Mouse (Mus musculus): ENCODE measurements at regions not wholly inside any gene's neighbourhood (a gene's known extent, or its start where the extent isn't known, plus 50 kb on each side); places are given as distances from the start of the nearest gene placed in this dataset.

DNA sequence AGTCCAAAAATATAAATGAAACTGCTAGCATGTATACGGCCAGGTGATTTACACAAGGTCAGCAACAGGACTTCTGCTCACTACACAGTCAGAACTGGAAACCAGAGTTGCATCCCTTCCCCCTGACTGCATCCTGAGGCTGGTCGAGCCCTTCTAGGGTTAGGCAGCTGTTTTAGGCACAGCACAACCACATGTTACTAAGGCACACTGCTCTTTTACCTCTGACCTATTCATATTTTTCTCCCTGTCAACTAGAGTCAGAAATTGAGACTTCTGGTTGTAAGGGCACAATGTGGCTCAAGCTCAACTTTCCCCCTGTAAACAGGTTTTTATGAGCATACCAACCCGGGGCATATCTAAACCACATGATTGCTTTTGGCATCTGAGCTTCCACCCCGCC, 151.3 kb upstream of the Nrip1 start:
- Histone ChIP-seq H3K4me3 (no peak overlapping the region), H3K27ac (no peak overlapping the region), H3K9me3 (no peaks in the 10 kb centered on the region), H3K4me1 (replicated peaks) (no peaks in the 10 kb centered on the region; the same call in 1 of the 2 replicates), H3K4me2 (no peak overlapping the region), H3K27me3 (no peaks in the 10 kb centered on the region), H3K9ac (no peak overlapping the region), H3K36me3 (no peaks in the 10 kb centered on the region)
- WGBS: 95% methylated on average over 4 of the region's 4 CpGs
- no peak for ATAC-seq (ENCODE audit: low FRiP score)

DNA sequence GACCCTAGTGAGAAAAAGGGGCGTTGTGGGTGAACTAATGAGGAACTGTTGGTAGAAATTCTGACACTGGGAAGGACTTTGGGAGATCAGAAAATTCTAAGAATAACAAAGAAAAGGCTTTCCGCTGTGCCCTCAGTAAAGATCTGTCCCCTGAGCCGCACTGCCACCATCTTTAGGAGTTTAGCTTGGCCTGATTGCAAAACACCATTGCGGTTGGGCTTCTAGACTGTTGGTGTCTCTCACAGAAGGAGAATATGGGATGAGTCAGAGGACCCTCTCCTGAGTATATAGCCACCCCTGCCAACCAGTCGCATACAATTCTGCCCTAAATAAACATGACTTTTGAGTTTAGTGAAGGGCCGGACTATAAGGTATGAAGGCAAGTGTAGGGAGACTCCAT, 147.5 kb upstream of the Nrip1 start:
- Histone ChIP-seq H3K4me2 (no peak overlapping the region), H3K4me3 (no peak overlapping the region), H3K36me3 (no peaks in the 10 kb centered on the region), H3K4me1 (replicated peaks) (no peaks in the 10 kb centered on the region; the same call in 1 of the 2 replicates), H3K9me3 (no peaks in the 10 kb centered on the region), H3K9ac (no peak overlapping the region), H3K27ac (no peak overlapping the region), H3K27me3 (no peaks in the 10 kb centered on the region)
- 96% methylated on average over 6 of the region's 6 CpGs for WGBS
- ATAC-seq (ENCODE audit: low FRiP score): no peak

DNA sequence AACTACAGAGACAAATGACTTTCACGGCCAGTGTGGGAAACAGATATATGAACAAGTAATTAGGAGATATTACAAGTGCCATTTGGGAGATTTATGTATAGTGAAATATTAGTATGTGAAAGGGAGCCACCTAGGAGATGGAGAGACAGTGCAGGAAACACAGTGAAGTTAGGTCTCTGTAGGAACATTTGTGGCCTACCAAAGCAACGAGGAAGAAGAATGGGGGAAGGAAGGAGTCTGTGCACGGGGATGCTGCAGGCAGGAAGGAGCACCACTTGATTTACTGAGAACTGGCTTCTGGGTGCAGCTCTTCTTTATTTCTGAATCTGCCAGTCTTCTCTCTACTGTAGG, 147.0 kb upstream of the Nrip1 start:
- WGBS: 47% methylated on average over 3 of the region's 3 CpGs
- no peak overlapping the region for H3K4me2 ChIP-seq
- H3K27me3 ChIP-seq: no peaks in the 10 kb centered on the region
- H3K27ac ChIP-seq: 0 out of 2 replicates have a peak overlapping the region, but pooled peaks have one; percentile 40
- no peak overlapping the region for H3K9ac ChIP-seq
- H3K36me3 ChIP-seq: no peaks in the 10 kb centered on the region
- 0 out of 2 replicates have a peak, but pooled peaks have one; percentile 36 for ATAC-seq (ENCODE audit: low FRiP score)
- no peaks in the 10 kb centered on the region; the same call in 1 of the 2 replicates for H3K4me1 ChIP-seq (replicated peaks)
- H3K9me3 ChIP-seq: no peaks in the 10 kb centered on the region
- no peak overlapping the region for H3K4me3 ChIP-seq

DNA sequence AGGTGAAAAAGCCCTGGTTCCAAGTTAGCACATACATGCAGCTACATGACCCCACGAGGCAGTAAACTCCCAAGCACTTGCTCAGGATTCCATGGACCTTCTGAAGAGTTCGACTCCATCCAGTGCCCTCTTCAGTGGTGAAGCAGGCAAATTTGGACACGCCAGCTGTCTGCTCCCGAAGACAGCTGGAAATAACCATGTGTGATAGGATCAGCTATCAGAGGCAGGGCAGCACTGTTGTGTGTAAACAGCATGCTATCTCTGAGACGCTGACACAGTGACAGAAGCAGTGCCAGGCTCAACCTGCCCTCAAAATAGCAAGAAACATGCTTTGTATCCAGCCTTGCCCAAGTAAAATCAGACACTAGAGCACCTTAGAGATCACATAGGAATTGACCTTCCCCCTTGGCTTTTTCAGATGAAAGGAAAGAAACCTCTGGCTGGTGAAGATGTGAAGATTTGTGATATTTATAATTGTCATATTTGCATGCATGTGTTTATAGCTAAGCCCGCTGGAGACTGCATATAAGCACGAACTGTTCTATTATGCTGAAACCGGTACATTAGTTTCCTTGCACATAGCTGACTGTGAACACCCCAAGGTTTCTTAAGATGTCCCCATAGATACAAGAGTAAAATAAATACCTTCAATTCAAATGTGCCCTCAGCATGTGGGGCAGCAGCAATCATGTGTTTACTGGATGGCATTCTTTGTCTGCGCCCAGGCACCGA, 146.4 kb upstream of the Nrip1 start:
- no peaks in the 10 kb centered on the region for H3K9me3 ChIP-seq
- H3K27me3 ChIP-seq: no peaks in the 10 kb centered on the region
- H3K27ac ChIP-seq: 0 out of 2 replicates have a peak overlapping the region, but pooled peaks have one; percentile 40
- no peak overlapping the region for H3K4me3 ChIP-seq
- H3K4me2 ChIP-seq: no peak overlapping the region
- no peak overlapping the region for H3K9ac ChIP-seq
- no peaks in the 10 kb centered on the region; the same call in 1 of the 2 replicates for H3K4me1 ChIP-seq (replicated peaks)
- ATAC-seq (ENCODE audit: low FRiP score): 0 out of 2 replicates have a peak, but pooled peaks have one; percentile 13
- no peaks in the 10 kb centered on the region for H3K36me3 ChIP-seq
- WGBS: 77% methylated on average over 10 of the region's 10 CpGs

DNA sequence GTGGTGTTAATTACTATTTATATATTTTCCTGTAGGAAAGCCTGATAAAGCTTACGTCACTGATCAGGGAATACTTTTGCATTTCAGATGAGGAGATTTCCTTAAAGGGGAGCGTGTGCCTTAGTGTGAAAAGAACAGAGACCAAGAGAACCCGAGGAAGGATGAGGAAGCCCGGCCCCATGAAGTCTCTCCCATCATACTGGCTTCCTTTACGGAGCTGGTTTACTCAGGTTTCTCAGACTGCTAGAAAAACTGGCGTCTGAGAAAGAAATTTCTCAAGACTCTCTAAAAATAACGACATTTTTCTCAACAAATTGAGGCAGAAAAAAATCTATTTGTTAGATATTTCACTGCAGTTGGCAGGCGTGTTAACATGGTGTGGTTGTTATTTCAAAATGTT, 137.2 kb upstream of the Nrip1 start:
- no peak for ATAC-seq (ENCODE audit: low FRiP score)
- Histone ChIP-seq H3K4me3 (no peak overlapping the region), H3K27ac (no peak overlapping the region), H3K4me2 (no peak overlapping the region), H3K36me3 (no peaks in the 10 kb centered on the region), H3K27me3 (no peaks in the 10 kb centered on the region), H3K9me3 (no peaks in the 10 kb centered on the region), H3K4me1 (replicated peaks) (no peaks in the 10 kb centered on the region), H3K9ac (no peak overlapping the region)
- 67% methylated on average over 8 of the region's 8 CpGs for WGBS

DNA sequence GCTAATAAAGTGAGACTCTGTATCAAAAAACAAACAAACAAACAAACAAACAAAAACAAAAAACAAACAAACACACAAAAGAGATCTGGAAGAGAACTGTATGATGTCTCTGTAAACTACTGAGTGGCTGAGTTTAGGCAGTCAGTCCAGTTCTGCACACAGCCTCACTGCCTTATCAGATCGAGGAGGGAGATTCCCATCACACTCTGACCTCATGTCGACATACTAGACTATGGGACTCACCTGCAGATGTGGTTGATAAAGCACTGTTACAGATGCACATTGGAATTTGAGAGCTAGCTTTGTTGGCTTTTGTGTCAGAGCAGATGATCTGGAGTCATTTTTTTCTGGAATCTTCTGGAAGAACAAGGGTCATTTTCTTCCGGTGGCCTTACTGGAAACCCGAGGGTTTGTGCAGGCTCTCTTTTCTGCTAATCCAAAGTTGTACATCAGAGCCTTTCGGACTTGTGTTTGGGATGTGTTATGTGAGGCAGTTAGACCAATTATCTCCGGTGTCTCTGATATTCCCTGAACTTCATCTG, 135.6 kb upstream of the Nrip1 start:
- no peak for ATAC-seq (ENCODE audit: low FRiP score)
- Histone ChIP-seq H3K27me3 (no peaks in the 10 kb centered on the region), H3K4me1 (replicated peaks) (no peaks in the 10 kb centered on the region), H3K4me2 (no peak overlapping the region), H3K27ac (no peak overlapping the region), H3K9ac (no peak overlapping the region), H3K4me3 (no peak overlapping the region), H3K36me3 (no peaks in the 10 kb centered on the region), H3K9me3 (no peaks in the 10 kb centered on the region)
- WGBS: 92% methylated on average over 6 of the region's 6 CpGs

DNA sequence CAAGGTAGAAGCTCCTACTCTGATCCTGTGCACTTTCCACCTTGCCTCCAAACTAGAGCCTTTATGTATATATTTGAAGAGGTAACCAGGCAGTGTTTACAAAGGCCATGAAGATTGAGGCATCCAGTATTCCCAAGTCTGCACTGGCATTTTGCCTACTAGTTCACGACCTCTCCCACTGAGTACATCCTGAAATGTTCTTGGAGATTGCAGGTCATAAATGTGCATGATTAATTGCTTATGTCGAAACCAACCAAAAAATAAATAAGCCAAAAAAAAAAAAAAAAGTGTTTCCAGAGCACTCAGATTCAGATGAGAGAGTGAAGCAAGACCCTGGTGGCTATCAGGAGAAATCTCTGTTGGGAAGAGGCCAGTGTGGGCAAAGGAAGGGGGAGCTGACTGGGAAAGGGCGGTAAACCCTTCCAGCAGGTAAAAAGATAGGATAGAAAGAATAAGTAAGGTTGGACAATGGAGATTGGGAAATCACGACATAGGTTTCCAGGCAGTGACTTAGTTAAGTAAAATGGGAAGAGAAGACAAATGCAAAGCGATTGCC, 133.6 kb upstream of the Nrip1 start:
- 89% methylated on average over 5 of the region's 5 CpGs for WGBS
- H3K27me3 ChIP-seq: no peaks in the 10 kb centered on the region
- H3K4me3 ChIP-seq: no peak overlapping the region
- no peak for ATAC-seq (ENCODE audit: low FRiP score)
- no peak overlapping the region for H3K4me2 ChIP-seq
- H3K27ac ChIP-seq: no peak overlapping the region
- no peaks in the 10 kb centered on the region for H3K9me3 ChIP-seq
- no peaks in the 10 kb centered on the region for H3K36me3 ChIP-seq
- H3K9ac ChIP-seq: no peak overlapping the region
- H3K4me1 ChIP-seq (replicated peaks): no peaks in the 10 kb centered on the region

DNA sequence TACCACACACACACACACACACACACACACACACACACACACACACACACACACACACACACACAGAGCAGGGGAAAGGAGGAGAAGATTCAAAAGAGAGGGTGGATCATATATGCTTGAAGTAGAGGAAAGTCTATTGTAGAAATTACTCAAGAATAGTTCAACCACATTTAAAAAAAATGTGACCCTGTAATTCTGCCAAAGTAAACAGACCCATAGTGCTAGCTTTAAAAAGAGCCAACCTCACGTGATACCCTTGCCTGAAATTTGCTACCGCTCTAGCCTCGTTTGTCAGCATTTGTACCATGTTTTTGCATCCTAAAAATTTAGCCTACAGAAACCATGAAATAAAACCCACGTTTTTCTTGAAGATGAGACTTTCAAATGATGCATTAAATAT, 132.6 kb upstream of the Nrip1 start:
- no peak overlapping the region for H3K27ac ChIP-seq
- no peak for ATAC-seq (ENCODE audit: low FRiP score)
- H3K4me1 ChIP-seq (replicated peaks): no peaks in the 10 kb centered on the region
- H3K4me2 ChIP-seq: no peak overlapping the region
- H3K27me3 ChIP-seq: no peaks in the 10 kb centered on the region
- H3K9me3 ChIP-seq: no peaks in the 10 kb centered on the region
- H3K36me3 ChIP-seq: no peaks in the 10 kb centered on the region
- WGBS: 76% methylated on average over 4 of the region's 4 CpGs
- no peak overlapping the region for H3K4me3 ChIP-seq
- H3K9ac ChIP-seq: no peak overlapping the region

DNA sequence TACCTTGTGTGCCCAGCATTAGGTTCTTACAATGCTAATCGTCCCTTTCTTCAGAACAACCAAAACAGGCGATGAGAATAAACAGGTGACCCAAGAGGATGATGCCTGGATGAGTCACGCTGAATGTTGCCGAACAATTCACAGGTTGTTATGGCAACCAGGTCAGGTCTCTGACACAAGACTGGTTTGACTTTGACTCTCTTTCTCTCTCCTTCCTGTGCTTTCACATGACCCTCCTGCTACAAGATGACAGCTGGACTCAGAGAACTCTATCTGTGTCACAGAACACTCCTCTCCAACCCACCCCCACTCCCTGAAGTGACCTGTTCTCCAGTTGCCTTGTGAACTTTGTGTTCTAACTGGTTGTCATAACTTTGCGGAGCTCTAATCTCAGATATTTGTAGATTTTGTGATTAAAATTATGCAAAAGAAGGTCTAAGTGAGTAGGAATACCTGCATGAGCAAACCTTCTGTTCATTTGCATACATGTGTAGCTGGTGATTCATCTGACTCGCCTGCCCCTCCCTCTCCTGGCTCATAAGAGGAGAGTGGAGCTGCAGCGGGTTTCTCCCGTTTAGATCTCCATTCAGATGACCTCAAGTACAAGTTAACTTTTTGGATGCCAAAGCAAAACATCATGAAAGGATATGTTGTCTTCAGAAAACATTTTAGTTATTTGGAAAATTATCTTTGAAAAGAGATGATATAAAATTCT, 126.2 kb upstream of the Nrip1 start:
- Histone ChIP-seq H3K27ac (no peak overlapping the region), H3K4me3 (no peak overlapping the region), H3K4me1 (replicated peaks) (no peaks in the 10 kb centered on the region), H3K9ac (no peak overlapping the region), H3K4me2 (no peak overlapping the region), H3K36me3 (no peaks in the 10 kb centered on the region), H3K9me3 (no peaks in the 10 kb centered on the region), H3K27me3 (no peaks in the 10 kb centered on the region)
- 79% methylated on average over 8 of the region's 8 CpGs for WGBS
- ATAC-seq (ENCODE audit: low FRiP score): no peak

DNA sequence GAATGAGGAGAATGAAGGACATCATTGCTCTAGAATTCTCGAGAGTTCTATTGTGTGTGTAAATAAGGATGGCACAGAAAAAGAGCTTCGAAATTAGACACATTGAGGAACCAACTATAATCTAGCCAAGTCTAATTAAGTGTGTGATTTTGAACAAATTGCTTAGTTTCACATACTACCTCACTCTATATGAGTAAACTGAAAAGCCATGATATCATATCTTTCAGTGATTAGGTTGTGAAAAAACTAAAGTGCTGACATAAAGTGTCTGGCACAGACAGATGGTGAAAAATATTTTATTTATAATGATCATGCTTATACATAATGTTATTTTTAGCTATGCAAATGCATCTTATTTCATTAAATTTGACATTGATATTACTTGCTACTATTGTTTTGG, 124.6 kb upstream of the Nrip1 start:
- H3K4me3 ChIP-seq: no peak overlapping the region
- WGBS: 69% methylated on average over 2 of the region's 2 CpGs
- no peaks in the 10 kb centered on the region for H3K9me3 ChIP-seq
- no peak overlapping the region for H3K4me2 ChIP-seq
- no peak overlapping the region for H3K9ac ChIP-seq
- no peaks in the 10 kb centered on the region for H3K36me3 ChIP-seq
- no peaks in the 10 kb centered on the region for H3K27me3 ChIP-seq
- H3K27ac ChIP-seq: no peak overlapping the region
- ATAC-seq (ENCODE audit: low FRiP score): no peak
- H3K4me1 ChIP-seq (replicated peaks): no peaks in the 10 kb centered on the region

DNA sequence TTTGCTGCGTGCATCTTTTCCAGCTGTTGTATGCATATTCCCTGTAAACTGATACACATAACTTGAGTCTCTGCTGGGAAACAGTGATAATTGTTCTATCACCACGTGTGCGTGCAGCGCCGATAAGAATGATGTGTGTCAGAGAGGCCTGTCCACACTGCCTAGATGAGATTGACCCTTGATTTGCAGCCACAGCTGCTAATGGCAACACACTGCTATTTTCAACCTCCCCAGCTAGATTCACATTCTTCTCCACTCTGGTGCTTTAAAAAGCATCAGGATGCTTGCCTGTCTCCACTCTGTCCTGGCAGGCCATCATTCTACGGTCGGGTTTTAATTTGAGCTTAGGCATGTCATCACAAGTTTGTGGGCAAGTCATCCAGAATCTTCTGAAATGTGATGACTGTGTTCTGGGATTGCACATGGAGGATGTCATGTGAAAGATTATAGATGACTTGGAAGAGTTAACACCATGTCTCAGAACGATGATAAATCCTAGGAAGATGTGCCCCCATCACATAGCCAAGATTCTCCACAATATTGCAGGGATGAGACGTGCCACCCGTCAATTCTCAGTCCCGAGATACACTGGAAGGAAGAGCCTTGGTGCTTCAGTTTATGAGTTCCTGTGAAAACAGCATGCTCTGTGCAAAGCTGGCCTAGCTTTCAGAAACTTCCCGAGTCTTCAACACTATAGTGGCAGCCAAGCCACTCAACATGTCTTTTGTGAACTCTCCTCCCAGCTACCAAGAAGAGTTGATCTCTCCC, 123.6 kb upstream of the Nrip1 start:
- Histone ChIP-seq H3K27ac (no peak overlapping the region), H3K9me3 (no peaks in the 10 kb centered on the region), H3K27me3 (no peaks in the 10 kb centered on the region), H3K36me3 (no peaks in the 10 kb centered on the region), H3K4me2 (no peak overlapping the region), H3K9ac (no peak overlapping the region), H3K4me1 (replicated peaks) (no peaks in the 10 kb centered on the region), H3K4me3 (no peak overlapping the region)
- ATAC-seq (ENCODE audit: low FRiP score): no peak
- WGBS: 93% methylated on average over 12 of the region's 12 CpGs

DNA sequence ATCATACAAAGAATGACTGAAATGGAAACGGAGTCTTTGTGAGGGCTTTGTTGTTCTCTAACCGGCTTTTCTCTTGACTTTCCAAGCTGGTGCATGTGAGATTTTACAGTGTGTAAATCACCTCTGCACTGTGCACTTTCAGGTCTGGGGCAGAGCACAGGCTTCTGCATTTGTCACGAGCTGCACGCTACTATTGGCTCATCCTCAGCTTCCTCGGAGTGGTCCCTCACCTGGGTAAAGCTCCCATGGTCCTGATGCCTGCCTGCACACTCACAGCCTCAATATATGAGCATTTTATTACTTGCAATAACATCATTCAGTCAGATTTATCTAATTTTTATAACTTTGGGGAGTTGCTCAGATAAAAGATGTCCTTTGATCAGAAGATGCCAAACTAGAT, 109.8 kb upstream of the Nrip1 start:
- H3K4me3 ChIP-seq: no peak overlapping the region
- no peak overlapping the region for H3K27ac ChIP-seq
- no peaks in the 10 kb centered on the region for H3K4me1 ChIP-seq (replicated peaks)
- no peaks in the 10 kb centered on the region for H3K27me3 ChIP-seq
- H3K9me3 ChIP-seq: no peaks in the 10 kb centered on the region
- H3K9ac ChIP-seq: no peak overlapping the region
- WGBS: 89% methylated on average over 5 of the region's 5 CpGs
- no peak for ATAC-seq (ENCODE audit: low FRiP score)
- no peaks in the 10 kb centered on the region for H3K36me3 ChIP-seq
- no peak overlapping the region for H3K4me2 ChIP-seq
